Mouse (Mus musculus): ENCODE results near the gene Prss57.

Prss57 gene

DNA sequence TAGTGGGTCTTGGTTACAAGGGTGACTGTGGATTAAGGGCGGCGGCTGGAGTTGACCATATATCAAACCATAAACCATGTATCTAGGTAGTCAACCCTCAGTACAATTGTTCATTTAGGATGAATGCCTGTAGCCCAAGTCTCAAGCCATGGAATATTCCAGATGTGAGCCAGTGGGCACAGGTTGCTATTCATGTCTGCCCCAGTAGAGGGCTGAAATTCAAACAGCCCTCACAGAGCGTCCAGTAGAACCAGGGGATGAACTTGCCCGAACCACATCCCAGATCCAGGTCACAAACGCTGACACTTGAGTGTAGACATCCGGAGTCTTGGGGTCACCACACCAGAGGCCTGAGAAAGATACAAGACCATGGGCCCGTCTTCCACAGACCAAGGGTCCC, 7.7 kb downstream of the Prss57 start:
- in situ Hi-C loops (cut with MboI): no loop called here

- in situ Hi-C loops (cut with MboI): no loop called here
Observed at GRCm38 (mm10) chr10:79781956-79782355, 8.8 kb downstream of the Prss57 start.

DNA sequence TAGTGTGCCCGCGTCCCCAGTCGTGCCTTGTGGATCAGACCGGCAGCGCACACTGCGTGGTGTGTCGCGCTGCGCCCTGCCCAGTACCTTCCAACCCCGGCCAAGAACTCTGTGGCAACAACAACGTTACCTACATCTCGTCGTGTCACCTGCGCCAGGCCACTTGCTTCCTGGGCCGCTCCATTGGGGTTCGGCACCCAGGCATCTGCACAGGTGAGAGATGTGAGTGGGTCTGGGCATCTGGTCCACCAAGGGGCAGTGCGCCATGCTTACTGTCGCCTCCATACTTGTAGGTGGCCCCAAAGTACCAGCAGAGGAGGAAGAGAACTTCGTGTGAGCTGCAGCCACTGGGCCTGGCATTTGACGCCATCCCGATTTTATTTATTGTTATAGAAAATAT, 9.6 kb downstream of the Prss57 start:
- in situ Hi-C loops (cut with MboI): no loop called here

DNA sequence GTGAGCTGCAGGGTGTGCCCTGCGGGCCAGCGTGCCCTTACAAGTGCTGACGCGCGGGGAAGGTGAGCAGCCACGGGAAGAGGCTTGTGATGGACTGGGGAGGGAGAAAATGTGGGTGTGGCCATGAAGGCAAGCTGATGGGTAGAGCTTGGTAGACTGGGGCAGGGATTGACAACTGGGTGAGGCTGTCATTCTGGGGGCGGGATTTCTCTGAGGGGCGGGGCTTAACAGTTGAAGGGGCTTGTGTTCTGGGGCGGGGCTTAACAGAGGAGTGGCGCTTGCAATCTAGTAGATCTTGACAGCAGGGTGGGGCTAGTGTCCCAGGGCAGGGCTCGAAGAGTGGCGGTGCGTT, 10.1 kb downstream of the Prss57 start:
- in situ Hi-C loops (cut with MboI): no loop called here

DNA sequence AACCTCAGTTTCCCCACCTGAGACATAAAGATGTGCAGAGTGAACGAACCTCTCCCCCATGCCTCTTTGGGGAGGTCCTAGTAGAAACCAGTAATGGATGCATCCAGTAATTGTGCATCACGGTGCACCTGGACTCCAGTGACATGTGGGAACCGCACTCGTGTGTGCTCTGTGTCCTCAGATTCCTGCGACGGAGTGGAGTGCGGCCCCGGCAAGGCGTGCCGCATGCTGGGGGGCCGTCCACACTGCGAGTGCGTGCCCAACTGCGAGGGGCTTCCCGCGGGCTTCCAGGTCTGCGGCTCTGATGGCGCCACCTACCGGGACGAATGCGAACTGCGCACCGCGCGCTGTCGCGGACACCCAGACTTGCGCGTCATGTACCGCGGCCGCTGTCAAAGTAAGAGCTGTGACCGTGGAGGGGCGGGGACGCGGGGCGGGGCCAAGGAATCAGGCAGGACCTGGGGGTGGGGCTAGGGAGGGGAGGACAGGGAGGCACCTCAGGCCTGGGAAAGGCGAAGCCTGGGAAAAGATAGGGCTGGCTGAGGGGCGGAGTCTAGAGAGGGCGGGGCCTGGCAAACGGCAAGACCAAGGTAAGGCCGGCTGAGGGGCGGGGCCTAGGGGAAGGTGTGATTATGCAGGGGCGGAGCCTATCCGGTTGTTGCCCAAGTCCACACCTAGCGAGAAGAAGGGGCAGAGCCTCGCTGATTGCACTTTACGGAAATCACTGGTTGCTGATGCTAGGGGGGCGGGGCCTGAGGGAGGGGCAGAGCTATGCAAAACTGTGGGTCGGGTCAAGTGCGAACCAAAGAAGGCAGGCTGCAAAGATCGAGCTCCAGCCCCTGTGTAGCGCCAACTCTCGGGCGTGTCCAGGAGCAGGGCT, 10.7 kb downstream of the Prss57 start:
- in situ Hi-C loops (cut with MboI): no loop called here

DNA sequence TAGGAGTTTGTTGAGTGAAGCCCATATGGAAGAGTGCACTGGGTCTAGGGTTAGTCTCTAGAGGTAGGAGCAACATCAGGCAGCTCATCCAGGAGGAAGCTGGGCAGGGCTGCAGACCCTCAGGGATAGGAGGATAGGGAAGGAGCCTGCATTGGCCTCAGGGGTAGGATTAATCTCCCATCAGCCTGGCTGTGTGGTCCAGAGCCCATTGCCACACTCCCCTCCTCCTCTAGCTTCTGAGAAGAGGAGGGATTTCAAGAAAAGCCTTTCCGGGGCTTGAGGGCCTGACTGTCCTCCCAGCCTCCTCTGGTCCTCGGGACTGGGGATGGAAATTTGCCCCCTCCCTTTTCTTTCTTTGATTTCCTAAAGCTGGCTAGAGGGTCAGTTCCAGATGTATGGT, 11.6 kb downstream of the Prss57 start:
- in situ Hi-C loops (cut with MboI): no loop called here

DNA sequence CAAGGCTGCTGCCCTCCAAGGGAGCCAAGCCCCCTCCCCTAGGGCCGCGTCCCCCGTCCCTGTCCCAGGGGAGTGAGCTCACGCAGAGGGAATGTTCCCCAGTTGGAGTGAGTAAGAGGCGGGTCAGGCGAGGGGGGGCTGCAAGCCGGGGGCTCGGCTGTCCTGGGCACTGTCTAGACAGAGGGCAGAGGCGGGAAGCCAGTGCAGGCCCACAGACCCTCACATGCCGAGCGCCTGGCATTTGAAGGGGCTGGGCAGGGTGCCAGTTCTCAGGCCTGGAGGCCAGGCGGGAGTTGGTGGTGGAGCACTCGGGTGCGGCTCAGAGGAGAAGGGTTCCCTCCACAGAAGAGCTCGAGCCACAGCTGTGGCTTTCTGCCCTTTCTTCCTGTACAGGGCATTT, 12.8 kb downstream of the Prss57 start:
- in situ Hi-C loops (cut with MboI): no loop called here

DNA sequence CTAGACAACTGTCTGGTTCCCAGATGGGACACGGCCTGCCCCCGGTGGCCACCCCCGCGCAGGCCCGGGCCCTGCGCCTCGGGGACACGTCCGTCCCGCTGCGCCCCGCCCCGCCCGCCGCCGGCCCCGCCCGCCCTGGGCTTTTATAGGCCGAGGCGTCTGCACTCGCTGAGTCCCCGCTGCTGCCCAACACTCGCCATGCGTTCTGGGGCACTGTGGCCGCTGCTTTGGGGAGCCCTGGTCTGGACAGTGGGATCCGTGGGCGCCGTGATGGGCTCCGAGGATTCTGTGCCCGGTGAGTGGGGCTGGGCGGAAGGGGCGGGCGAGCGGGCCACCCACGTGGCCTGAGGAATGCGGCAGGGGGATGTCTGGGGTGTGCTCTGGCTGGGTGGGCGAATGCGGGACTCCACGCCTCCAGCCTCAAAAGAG, 13.6 kb downstream of the Prss57 start, which contains the start of gene Fstl3:
Gene Fstl3, plus strand, starts transcription at position 170 of the 429 bp plus-strand sequence.
- in situ Hi-C loops (cut with MboI): no loop called here

DNA sequence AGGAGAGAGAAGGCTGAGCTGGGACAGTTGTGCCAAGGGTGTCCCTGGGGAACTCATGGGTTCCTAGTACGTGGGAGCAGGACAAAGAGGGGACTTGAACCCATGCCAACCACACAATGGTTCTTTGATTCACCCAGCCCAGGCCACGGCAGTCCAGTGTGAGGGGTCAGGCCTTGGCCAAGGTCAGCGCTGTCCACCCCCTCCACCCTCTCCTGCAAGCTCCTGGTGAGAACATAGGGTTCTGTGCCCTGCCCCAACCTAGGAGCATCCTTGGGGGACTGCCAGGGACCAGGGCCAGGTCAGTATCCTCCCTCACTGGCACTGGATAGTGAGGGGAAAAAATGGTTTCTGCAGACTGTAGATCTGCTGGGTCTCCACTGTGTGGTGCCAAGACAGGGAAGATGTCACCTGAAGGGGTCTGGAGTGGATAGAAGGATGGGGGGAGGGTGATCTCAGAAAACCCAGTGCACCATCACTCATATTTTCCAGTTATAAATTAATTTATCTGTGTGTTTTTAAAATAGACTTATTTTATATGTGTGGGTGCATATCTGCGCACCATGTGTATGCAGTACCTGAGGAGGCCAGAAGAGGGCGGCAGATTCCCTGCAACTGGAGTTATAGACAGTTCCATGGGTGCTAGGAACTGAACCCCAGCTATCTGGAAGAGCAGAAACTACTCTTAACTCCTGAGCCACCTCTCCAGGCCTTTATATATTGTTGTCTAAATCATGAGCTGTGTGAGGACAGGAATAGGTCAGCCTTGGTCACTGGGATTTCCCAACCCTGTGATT, 16.1 kb downstream of the Prss57 start:
- in situ Hi-C loops (cut with MboI): no loop called here

DNA sequence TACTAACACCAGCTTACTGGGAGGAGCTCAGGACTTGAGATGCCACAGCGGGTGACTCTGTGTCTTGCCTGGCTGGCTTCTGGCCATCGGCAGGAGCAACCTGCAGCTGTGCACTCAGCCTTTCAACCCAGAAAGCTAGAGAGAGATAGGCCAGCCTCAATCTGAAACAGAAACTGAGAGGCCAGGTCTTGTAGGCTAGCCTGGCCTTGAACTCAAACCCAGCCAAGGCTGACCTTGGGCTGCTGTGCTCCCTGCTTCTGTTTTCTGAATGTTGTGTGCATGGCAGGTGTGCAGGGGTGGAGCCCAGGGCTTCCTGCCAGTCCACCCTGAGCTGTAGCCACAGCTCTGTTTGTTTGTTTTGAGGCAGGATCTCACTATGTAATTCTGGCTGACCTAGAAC, 17.6 kb downstream of the Prss57 start:
- in situ Hi-C loops (cut with MboI): no loop called here

DNA sequence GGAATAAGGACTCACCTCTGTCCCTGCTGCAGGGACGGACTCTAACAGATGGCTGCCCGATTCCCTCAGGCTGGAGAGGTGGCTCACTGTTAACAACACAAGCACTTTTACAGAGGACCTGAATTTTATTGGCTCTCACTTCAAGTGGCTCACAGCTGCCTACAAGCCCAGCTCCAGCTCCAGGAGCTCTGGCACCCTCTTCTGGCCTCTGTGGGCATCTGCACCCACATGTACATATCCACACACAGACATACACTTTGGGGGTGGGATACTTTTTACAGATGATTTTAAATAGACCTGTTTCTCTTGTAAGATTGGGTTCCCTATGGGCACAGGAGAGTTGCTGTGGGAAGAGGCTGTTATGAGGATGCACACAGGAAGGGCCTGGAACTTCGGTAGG, 18.4 kb downstream of the Prss57 start:
- in situ Hi-C loops (cut with MboI): no loop called here

GRCm38 (mm10) chr10:79769329-79769728, 21.4 kb downstream of the Prss57 start:
- in situ Hi-C loops (cut with MboI): no loop called here

- in situ Hi-C loops (cut with MboI): no loop called here
Observed at GRCm38 (mm10) chr10:79768400-79768799, 22.4 kb downstream of the Prss57 start.

GRCm38 (mm10) chr10:79767372-79768244, 23.2 kb downstream of the Prss57 start:
- in situ Hi-C loops (cut with MboI): no loop called here

DNA sequence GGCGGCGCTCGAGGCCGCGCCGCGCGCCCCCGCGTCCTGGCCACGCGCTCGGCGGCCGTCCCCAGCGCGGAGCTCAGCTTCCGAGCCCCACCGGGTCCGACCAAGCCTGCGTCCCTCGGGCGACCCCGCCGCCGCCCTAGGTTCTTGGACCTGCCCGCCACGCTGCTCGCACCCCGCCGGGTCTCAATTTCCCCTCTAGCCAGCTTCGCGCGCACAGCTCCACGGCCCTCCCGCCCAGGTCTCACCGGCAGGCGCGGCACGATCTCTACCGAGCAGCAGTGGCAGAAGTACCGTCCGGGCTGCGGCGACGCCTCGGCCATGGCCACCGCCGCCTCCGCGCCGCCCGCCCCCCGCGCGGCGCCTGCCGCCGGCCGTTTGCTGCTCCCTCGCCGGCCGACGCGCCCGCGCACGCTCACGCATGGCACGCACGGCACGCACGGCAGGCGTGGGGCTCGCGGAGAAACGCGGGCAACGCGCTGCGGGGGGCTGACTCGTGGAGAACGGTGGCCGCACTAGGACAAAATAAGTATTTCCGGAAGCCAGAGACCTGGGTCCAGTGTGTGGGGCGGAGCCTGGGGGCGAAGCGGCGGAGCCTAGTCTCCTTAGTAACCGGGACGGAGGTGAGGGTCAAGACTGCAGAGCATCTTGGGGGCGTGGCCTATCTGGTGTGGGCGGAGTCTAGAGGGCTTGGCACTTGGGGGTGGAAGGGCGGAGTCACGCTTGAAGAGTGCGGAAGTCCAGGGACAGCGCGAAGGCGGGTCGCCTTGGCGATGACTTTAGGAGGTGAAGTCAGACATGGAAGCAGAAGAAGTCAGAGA, 24.0 kb downstream of the Prss57 start, which contains the start of gene Rnf126:
Gene Rnf126, minus strand, starts transcription at position 445 of the 818 bp plus-strand sequence.
- in situ Hi-C loops (cut with MboI): no loop called here

GRCm38 (mm10) chr10:79766001-79766507, 24.7 kb downstream of the Prss57 start:
- in situ Hi-C loops (cut with MboI): no loop called here

DNA sequence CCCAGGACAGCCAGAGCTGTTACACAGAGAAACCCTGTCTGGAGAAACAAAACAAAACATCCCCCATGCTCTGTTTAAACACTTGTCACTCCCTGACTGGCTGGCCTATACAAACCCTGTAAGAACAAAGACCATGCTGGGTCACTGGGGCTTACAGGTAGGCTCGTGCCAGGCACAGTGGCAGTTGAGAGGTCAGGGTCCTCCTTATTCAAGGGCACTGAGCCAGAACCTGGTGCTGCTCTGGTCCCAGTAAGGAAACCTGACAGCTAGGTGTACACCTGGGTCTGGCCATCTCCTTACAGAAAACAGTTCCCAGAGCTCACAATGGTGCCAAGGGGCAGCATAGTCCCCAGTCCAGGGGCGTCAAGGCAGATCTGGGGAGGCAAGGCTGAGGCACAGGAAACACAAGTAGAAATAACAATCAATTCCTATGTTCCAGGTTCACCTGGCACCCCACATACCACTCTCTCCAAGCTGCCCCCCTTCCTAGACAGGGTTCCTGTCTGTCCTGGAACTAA, 25.5 kb downstream of the Prss57 start:
- in situ Hi-C loops (cut with MboI): no loop called here

DNA sequence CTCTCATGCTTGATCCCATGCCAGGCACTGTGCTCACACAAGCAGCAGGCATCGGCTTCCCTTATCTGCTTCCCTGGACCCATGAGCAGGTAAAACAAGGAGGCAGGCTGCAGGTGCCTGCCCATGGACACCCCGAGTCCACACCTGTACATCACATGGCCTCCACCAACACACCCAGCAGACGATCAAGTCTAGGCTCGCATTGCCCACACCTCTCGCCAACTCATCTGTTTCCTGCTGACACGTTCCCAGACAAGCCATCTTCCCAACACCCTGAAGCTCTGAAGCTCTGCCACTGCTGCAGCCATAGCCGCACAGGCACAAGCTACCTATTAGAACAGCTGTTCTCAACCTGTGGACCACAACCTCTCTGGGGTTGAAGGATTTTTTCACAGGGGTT, 26.5 kb downstream of the Prss57 start:
- in situ Hi-C loops (cut with MboI): no loop called here

DNA sequence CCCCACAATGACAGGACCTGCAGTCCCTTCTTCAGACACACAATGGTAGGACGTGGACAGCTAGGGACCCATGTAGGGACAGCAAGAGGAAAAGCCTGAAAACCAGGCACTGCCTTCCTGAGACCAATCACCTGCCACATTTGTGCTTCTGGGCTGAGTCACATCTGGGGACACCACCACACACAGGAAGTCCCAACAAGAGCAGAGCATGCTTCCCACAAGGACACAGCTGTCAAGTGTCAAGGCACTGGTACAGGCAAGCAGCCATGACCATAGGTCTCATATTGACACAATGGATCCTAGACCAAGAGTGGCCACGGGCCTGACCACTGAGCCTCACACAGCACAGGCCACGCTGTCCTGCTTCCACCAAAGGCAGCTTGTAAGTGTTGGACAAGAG, 27.9 kb downstream of the Prss57 start:
- in situ Hi-C loops (cut with MboI): no loop called here

GRCm38 (mm10) chr10:79760603-79761143, 30.1 kb downstream of the Prss57 start:
- in situ Hi-C loops (cut with MboI): no loop called here

All from mature B cell (primary cell).